Mouse (Mus musculus): ENCODE results near the gene Stat3. TPM values are rescaled to one million over a fixed set of nuclear protein-coding genes. Genes with fewer than 3 reads are reported as not detected.
A peak's percentile ranks its signal among the peaks of the same experiment; 100 is the strongest.

Stat3 gene
- polyA plus RNA-seq, 1 experiment = 102 TPM

DNA sequence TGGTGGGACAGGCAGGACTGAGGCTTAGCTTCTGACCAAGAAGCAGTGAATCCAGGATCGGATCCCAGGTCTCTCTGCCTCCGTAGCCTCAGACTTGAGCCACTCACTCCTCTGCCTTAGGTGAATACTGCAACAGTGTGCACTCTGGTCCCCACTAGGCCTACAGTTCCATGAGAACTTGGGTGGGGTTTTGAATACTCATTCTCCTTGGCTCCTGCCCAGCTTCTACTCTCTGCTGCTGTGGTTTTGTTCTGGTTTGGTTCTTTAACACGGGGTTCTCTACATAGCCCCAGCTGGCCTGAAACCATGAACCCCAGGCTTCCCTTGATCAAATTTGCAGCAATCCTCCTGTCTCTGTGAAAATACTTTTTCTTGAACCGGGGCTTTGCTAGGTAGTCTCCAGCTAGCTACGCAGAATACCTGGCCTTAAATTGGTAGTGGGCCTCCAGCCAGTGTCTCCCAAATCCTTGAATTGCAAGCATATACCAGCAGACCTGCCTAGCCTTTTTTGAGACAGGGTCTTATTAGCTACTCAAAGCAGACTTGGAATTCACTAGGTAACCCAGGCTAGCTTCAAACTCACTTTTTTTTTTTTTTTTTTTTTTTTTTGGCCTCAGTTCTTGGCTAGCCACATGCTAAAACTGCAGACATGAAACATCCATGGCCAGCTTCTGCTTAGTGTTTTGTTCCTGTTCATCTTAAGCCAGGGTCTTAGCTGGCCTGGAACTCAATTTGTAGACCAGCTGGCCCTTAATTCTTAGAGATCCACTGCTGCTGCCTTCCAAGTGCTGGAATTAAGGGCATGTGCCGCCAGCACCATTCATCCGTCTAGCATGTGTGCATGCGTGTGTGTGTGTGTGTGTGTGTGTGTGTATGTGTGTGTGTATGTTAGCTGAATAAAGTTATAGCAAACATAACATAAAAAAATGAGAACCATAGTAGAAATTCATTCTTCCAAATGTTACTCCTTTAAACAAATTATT is 3.7 kb downstream of the Stat3 start:
- DNase-seq (ENCODE audit: low read depth, low spot score) = no peak
- 52% methylated on average over 8 of the region's 8 CpGs for WGBS

DNA sequence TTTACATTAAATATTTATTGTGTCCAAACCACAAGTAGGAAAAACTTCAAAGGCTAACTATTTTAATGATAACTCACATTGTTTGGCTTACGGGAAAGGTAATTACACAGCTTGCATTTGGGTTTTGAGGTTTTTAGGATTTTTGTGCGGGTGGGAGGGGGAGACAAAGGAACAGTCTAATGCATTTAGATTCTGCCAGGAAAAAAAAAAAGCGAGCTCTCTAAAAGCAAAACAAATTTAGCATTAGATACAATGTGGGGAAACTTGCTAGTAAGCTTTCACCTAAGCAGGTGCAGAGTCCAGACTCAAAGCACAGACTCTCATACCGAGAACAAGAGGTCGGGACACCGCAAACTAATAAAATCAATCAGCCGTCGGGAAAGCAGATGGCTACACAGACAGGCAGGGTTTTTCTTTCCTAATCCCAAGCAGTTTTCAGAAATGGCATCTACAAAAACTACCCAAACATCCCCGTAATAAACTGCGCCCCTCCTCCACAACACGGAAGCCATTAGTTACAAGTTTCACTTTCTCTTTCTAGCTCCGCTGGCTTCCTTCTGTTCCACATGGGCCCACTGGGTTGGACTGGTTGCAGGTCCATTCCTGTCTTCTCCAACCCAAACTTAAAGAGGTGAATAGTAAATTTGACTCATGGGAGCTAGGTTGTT is 8.0 kb downstream of the Stat3 start:
- WGBS = 3% methylated on average over 12 of the region's 12 CpGs
- DNase-seq (ENCODE audit: low read depth, low spot score) = peak; percentile 59

DNA sequence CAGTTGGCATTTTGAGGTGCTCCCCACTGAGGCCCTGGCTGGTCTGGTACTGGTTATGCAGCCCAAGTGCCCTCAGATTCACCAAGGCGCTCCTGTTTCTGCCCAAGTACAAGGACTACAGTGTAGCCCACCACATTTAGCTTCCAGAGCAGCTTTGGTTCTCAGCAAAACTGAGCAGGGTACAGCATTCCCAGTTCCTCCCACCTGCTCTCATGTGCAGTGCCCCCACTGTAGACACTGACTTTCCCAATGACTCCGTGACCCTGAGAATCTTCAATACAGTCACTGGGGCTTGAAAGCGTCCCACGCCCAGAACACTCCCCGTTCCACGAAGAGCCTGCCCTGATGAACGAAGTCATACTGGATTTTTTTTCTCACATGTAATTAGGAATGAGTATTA is 8.7 kb downstream of the Stat3 start:
- no peak for DNase-seq (ENCODE audit: low read depth, low spot score)
- WGBS = 35% methylated on average over 7 of the region's 7 CpGs

DNA sequence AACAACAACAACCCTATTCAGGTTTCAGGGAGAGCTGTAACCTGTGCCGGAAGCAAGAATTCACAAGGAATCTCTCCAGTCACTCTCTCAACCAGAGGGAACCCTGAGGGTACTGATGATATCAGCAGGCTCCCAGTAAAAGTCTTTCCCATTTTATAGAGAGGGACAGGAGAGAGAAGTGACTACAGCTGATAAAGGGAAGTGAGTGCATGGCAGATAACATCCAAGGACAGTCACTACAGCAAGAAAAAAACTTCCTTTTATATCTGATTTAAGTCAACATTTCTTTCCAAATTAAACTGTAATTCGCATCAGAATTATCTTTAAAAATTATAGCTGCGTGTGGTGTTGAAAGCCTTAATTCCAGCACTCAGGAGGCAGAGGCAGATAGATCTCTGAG is 12.0 kb downstream of the Stat3 start:
- DNase-seq (ENCODE audit: low read depth, low spot score) = no peak
- WGBS = 81% methylated on average over 3 of the region's 3 CpGs

DNA sequence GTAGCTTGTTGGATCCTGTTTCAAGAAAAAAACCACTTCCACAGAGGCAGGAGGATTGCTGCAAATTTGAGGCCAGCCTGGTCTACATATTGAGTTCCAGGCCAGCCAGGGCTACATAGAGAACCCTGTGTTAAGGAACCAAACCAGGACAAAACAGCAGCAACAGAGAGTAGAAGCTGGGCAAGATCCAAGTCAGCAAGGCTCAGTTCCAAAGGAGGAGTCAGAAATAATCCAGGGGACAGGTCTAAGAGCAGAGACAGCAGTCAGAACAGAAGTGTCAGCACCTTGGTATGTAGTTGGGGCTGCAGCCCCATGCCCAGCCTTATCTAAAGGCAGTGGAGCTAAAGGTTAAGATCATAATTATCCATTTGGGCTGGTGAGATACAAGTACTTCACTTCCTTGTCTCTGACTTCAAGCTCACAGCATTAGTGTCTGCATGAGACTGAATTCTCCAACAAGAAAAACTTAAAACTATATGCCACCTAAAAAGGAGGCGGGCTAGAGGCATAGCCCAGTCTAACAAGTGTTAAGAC is 14.9 kb downstream of the Stat3 start:
- no peak for DNase-seq (ENCODE audit: low read depth, low spot score)
- 98% methylated on average over 1 of the region's 1 CpGs for WGBS

DNA sequence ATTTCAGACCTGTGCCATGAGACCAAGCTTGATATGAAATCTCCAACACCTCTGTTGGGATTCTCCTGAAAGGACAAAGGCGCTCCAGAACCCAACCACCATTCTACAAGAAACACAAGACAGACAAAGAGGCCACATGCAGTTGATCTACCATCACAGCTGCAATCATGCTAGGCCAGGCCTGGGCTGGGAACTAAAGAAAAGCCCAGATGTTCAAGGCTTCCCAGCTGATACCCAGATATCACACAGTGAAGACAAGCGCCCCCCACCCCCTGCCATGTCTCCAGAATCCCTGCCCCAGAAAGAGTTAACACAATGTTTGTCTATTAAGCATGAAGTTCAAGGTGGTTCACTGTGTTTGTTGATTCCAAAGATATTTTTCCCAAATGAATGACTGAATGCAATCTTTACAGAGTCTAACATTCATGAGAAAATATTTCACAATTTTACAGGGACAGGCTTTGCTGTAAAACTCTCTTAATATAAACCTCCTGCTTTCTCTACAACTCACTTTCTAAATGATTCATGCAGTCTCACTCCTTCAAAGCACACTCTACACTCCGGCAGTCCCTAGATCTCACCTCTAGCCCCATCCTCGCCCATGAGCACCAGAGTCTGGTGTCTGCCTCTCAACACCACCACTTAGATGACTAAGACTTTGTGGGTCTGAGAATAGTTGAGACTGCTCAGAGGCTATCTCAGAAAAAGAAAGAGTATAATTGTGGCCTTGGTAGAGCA is 18.3 kb downstream of the Stat3 start:
- WGBS = 88% methylated on average over 4 of the region's 4 CpGs

DNA sequence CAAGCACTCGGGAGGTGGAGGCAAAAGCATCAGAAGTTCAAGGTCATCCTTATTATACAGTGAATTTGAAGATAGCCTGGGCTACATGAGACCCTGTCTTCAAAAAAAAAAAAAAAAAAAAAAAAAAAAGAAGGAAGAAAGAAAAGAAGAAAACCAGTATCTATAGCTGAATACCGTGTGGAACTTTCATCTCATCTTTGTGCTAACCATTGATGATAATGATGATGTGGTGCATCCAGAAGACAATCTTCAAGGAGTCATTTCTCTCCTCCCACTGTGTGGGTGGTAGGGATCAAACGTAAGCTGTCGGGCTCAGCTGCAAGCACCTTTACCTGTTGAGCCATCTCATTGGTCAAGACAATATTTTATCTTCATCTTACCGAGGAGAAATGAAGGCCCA is 21.3 kb downstream of the Stat3 start:
- WGBS = 89% methylated on average over 5 of the region's 5 CpGs
- DNase-seq (ENCODE audit: low read depth, low spot score) = no peak

More for the DNA sequence above, 18.3 kb downstream of the Stat3 start:
- DNase-seq (ENCODE audit: low read depth, low spot score) = no peak

DNA sequence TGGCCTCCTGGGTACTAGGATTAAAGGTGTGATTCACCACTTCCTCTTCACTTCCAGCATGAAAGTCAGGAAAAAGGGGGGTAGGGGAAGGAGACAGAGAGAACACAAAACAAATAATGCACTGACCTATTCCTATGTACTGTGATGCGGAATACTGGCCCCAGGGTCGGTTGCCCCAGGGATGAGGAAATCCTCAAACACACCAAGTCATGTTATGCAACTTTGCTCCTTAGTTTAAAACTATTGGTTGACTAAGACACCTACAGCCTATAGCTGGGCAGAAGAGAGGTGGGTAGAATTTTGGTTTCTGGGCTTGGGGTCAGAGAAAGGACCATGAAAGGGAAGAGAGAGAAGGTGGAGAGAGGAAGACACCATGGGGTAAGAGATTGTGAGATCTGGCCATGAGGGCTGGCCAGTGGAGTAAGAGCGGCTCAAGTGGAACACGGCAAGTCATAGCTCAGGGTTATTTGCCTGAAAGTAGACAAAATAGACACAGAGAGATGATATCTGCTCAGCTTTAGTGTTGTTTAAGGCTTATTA is 22.8 kb downstream of the Stat3 start:
- DNase-seq (ENCODE audit: low read depth, low spot score) = no peak
- 91% methylated on average over 4 of the region's 4 CpGs for WGBS

DNA sequence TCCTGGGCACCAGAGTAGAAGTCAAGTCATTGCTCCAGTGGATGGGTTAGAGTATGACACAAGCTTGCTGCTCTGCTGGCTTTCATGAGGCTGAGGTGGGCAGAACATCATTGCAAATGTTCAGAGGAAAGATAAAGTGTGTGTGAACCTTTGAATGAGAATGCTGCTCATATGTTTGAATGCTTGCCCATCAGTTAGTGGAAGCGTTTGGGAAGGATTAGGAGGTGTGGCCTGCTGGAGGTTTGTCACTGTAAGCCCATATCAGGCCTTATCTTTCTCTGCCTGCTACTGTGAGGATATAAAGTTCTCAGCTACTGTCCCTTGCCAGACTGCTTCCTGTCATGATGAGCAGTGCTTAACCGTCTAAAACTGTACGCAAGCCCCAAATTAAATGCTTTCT is 24.3 kb downstream of the Stat3 start:
- WGBS = 94% methylated on average over 3 of the region's 3 CpGs
- DNase-seq (ENCODE audit: low read depth, low spot score) = no peak

DNA sequence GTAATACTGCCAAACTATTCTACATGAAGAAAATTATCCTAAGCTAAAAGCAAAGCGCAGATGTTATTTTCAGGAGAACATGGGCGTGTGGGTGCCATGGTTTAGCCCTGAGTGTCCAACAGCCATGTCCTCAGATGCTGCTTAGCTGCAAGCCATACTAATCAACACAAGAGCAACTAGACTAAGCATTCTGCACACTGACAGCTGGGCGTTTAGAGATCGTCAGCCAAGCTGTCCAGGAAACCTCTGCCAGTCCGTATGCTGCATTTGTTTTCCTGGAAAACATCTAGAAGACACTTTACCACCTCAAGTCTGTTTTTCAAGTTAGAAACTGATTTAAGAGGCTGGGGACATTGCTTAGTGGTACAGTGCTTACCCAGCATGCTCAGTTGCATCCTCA is 24.9 kb downstream of the Stat3 start:
- no peak for DNase-seq (ENCODE audit: low read depth, low spot score)
- 72% methylated on average over 5 of the region's 5 CpGs for WGBS

DNA sequence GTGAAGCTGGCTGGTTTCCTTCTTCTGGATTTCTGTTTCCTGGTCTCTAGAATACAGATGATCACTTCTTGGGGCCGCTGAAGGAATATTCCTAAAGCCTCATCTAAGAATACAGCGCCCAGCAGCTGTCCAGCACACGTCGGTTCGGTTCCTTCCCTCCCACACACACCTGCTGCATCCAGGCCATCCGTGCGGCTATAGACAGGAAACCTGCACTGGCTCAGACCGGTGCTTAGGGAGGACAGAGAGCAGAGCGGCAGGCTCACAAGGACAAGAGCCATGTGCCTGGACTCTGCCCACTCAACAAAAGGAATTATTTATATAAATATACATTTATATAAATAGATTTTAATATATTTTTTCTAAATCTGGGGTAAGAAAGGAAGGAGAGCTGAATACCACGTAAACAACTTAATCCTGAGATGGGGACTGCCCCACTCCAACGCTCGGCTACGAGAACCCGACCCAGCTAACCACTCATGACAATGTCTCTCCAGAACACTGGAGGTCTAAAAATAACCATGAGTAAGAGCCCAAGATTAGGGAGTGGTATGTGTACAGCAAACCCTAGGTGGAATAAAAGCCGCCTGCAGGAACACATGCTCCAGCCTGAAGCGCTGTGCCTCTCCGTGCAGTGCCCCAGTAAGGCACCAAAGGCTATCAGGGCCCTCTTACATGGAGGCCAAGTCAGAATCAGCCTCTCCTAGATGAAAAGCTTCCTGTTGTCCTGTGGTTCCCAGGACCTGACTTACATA is 26.8 kb downstream of the Stat3 start:
- DNase-seq (ENCODE audit: low read depth, low spot score) = no peak
- 75% methylated on average over 17 of the region's 17 CpGs for WGBS

DNA sequence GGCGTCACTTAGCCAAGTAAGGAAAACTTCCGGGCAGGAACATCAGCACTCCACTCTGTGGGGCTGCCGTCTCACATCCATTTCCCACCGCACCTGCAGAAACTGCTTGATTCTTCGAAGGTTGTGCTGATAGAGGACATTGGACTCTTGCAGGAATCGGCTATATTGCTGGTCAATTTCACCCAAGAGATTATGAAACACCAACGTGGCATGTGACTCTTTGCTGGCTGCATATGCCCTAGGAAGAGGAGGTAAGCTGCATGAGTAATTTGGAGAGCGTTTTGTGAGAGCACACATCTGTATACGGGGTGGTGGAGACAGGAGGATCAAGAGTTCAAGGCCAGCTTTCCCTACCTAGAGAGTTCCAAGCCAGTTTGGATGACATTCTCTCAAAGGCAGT is 30.8 kb downstream of the Stat3 start:
- no peak for DNase-seq (ENCODE audit: low read depth, low spot score)
- WGBS = 82% methylated on average over 9 of the region's 9 CpGs

DNA sequence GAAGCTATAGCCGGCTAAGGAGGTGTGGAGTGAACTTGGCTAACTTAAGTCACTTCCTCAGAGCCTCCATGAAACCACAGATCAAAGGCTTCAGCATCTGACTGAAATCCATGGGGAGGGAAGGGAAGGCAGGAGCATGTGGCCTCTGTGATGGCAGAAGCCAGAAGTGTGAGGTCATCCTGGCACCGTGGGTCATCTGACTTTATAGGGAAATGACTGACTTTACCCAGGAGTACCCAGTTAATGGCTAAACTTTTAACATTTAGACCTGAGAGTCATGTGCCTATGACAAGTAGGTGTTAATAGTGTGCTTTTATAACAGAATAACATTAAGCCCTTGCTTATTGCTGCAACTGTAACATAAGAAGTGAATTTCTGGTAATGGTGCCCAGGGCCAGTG is 31.2 kb downstream of the Stat3 start:
- no peak for DNase-seq (ENCODE audit: low read depth, low spot score)
- 59% methylated on average over 2 of the region's 2 CpGs for WGBS

DNA sequence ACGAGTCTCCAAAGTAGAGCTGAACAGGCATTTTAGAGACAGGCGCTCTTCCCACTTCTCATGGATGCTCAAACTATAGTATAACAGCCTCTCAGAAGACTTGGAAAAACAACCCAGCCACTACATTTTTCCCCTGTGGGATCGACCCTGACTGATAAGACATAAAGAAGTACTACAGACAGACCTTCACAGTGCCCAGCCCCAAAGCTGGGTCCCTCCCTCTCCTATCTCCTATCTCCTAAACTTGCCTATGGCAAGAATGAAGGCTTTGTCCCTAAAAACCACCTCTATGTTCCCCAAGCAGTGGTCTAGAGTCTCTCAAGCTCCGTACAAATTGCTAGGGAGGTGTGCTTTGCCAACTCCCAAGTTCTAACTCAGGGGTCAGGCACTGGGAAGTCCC is 32.5 kb downstream of the Stat3 start:
- 87% methylated on average over 4 of the region's 4 CpGs for WGBS

DNA sequence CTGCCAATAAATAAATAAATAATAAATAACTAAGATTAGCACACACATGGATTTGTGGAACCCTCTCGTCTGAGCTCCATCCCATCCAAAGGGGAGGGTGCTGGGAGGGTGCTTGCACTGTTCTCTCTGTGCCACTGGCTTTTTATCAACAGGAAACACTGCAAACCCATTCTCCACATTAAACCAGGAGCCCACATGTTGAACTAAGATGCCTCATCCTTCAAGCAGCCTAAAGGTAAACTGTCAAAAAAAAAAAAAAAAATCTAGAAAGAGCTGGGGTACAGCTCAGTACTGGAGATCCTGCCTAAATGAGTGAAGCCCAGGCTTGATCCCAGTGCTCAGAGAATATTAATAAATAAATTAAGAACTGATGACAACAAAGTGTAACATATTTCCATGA is 33.4 kb downstream of the Stat3 start:
- WGBS = 60% methylated on average over 1 of the region's 1 CpGs

More for the DNA sequence above, 32.5 kb downstream of the Stat3 start:
- no peak for DNase-seq (ENCODE audit: low read depth, low spot score)

DNA sequence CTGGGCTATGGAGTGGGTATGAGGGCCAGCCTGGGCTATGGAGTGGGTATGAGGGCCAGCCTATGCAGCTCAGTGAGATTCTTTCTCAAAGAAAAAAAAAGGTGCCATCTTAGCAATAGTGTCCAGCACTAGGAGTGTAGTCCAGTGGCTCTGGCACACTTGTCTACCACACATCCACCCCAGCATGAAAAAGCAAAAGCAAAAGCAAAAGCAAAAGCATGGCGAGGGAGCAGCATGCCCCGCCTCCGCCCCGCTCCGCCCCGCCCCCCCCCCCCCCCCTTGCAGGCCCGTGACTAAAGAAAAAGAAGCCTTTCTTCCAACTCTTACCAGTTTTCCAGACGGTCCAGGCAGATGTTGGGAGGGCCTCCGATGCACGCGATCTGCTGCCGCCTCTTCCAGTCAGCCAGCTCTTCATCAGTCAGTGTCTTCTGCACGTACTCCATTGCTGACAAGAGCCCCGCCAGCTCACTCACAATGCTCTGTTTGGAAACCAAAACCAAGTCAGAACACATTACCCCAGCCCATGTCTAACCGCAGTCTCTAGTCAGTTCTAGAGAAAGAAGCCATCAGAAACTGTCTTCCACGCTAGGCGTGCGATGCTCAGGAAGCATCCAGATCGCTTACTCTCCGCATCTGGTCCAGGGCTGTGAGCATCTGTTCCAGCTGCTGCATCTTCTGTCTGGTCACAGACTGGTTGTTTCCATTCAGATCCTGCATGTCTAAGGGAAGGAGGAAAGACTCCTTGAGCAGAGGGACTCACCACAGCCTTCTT is 34.6 kb downstream of the Stat3 start:
- WGBS = 64% methylated on average over 18 of the region's 20 CpGs

More for the DNA sequence above, 33.4 kb downstream of the Stat3 start:
- DNase-seq (ENCODE audit: low read depth, low spot score) = no peak

DNA sequence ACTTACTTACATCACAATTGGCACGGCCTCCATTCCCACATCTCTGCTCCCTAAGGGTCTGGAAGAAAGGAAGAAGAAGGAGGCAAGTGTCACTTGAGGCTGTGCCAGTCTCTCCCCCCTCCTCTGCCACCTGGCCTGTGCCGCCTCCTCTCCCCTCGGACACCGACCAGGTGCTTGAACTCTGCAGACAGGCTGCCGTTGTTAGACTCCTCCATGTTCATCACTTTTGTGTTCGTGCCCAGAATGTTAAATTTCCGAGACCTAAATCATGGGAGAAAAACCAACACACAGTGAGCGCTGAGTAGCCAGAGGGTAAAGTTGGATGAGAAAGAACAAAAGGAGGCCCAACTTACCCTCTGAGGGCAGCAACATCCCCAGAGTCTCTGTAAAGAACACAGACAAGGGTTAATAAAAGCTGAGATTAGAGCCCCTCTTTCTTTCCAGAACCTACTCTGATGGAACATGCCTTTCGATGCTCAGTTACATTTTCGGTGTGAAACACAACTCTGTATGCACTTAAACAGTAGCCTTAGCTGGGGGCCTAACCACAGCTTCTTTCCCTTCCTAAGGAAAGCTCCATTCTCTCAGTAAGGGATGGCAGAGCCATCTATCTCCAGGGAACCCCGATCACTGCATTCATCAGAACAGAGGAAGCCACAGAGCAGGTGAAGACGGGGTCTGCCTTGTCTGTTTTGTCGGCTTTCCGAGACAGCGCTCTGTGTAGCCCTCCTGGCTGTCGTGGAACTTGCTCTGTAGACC is 40.7 kb downstream of the Stat3 start:
- DNase-seq (ENCODE audit: low read depth, low spot score) = no peak
- 88% methylated on average over 16 of the region's 16 CpGs for WGBS

More for the DNA sequence above, 34.6 kb downstream of the Stat3 start:
- DNase-seq (ENCODE audit: low read depth, low spot score) = no peak

Data from large intestine, adult 2 months (tissue).